Mouse (Mus musculus) heart, embryonic 11.5 days (tissue): Measurements from ENCODE around the gene Gas2l2. TPM values are rescaled to one million over a fixed set of nuclear protein-coding genes. Genes with fewer than 3 reads are reported as not detected.
A peak's percentile ranks its signal among the peaks of the same experiment; 100 is the strongest.

Source experiments
- ATAC-seq: fragments of 200-750 bp; cut with Nextera tagmentation; replicated peaks from 2 replicates; pipeline ENCODE4 v1.8.0; 2017; ENCODE audit warnings: moderate library complexity; ENCODE audit not compliant: insufficient number of reproducible peaks, low FRiP score, low TSS enrichment
- H3K27ac ChIP-seq: fragments of 300-500 bp; sonication (generic); 2 replicates; pipeline ENCODE4 v1.5.1; 2014; ENCODE audit warnings: mild to moderate bottlenecking, low read depth, low read length
- H3K27me3 ChIP-seq: fragments of 300-500 bp; sonication (generic); 2 replicates; pipeline ENCODE4 v1.6.1; 2014; ENCODE audit warnings: mild to moderate bottlenecking, low read length, mixed read lengths; ENCODE audit not compliant: control insufficient read depth, insufficient read depth
- H3K36me3 ChIP-seq: fragments of 300-500 bp; sonication (generic); 2 replicates; pipeline ENCODE4 v1.6.1; 2014; ENCODE audit warnings: mild to moderate bottlenecking, low read length, moderate library complexity, mixed read lengths; ENCODE audit not compliant: control insufficient read depth, insufficient read depth
- H3K4me1 ChIP-seq: fragments of 300-500 bp; sonication (generic); 2 replicates; pipeline ENCODE4 v1.6.1; 2014; ENCODE audit warnings: low read length; ENCODE audit not compliant: control insufficient read depth, insufficient read depth
- H3K4me2 ChIP-seq: fragments of 300-500 bp; sonication (generic); 2 replicates; pipeline ENCODE4 v1.6.1; 2014; ENCODE audit warnings: mild to moderate bottlenecking, moderate library complexity
- H3K4me3 ChIP-seq: fragments of 300-500 bp; sonication (generic); 2 replicates; pipeline ENCODE4 v1.5.1; 2014; ENCODE audit warnings: low read depth, low read length
- H3K9ac ChIP-seq: fragments of 300-500 bp; sonication (generic); 2 replicates; pipeline ENCODE4 v1.6.1; 2014; ENCODE audit warnings: mild to moderate bottlenecking, low read depth, low read length, moderate library complexity
- H3K9me3 ChIP-seq: fragments of 300-500 bp; sonication (generic); replicated peaks from 2 replicates; pipeline ENCODE4 v1.6.1; 2016; ENCODE audit warnings: low read length; ENCODE audit not compliant: control insufficient read depth
- WGBS: fragments of 180-500 bp; shearing (Covaris S2); extraction: QIAGEN DNeasy Blood & Tissue Kit; methylation state at CpG from one replicate; pipeline ENCODE4 v1.1.7; 2014; ENCODE audit not compliant: insufficient replicate concordance; 5-methylcytosine and 5-hydroxymethylcytosine counted together
- polyA plus RNA-seq: library from polyadenylated mRNA; unstranded; fragments of >200 nt; fragmentation: Nextera tagmentation; extraction: Ambion mirVana; gene quantifications from 2 replicates; pipeline ENCODE4 v1.2.1, GENCODE M21; 2014

The Gas2l2 gene
- polyA plus RNA-seq, 1 experiment from 2014 or later = 0.10 TPM

DNA sequence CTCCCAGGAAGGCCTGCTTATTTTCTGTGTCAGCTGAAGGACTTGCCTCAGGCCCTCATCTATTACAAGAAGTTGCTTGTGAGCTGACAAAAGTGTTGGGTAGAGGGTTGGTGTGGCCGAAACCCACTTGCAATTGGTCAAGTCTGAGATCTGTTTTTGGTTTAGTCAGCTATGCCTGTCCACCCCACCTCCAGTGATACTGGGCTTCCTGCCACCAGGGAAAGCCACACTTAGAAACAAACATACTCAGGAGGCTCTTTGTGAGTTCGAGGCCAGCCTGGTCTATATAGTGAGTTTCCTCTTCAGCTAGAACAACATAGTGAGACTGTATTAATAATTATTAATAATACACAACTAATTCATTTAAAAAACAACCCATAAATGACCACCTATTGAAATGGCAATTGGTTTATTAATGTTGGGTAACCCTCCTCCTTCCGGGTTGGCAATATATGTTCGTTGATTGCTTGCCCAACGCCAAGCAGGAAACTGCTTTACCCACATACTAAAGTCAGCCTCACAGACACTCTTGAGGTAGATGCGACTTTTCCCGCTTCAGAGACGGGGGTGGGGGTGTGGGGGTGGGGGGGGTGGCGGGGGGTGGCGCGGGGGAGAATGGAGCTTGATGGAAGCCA, 10.3 kb upstream of the Gas2l2 start:
- no peak overlapping the region for H3K27ac ChIP-seq
- H3K27me3 ChIP-seq = peaks cover 29% of the 10 kb centered on the region
- WGBS = 48% methylated on average over 8 of the region's 11 CpGs
- peak overlapping the region; percentile 87 for H3K4me2 ChIP-seq
- ATAC-seq = no peak
- no peaks in the 10 kb centered on the region for H3K36me3 ChIP-seq
- H3K4me3 ChIP-seq = peak overlapping the region; percentile 58
- no peak overlapping the region for H3K9ac ChIP-seq
- peaks cover 19% of the 10 kb centered on the region for H3K4me1 ChIP-seq
- H3K9me3 ChIP-seq = no peaks in the 10 kb centered on the region

- Histone ChIP-seq H3K4me1 (peaks cover 9% of the 10 kb centered on the region; the same call in 1 of the 2 replicates), H3K4me3 (no peak within 1 kb of the TSS), H3K36me3 (no peaks in the 10 kb centered on the region), H3K27ac (no peak within 1 kb of the TSS), H3K4me2 (no peak within 1 kb of the TSS), H3K9me3 (no peaks in the 10 kb centered on the region), H3K27me3 (peaks cover 14% of the 10 kb centered on the region), H3K9ac (no peak within 1 kb of the TSS)
- no peak for ATAC-seq
- 79% methylated on average over 1 of the region's 1 CpGs for WGBS
These were observed 8.1 kb upstream of the Gas2l2 start, which contains the start of gene 1700020L24Rik for GRCm38 (mm10) chr11:83437377-83437776. Gene 1700020L24Rik (plus strand): TSS chr11:83437677.

GRCm38 (mm10) chr11:83432533-83432932, 3.3 kb upstream of the Gas2l2 start:
- Histone ChIP-seq H3K27me3 (peaks cover 10% of the 10 kb centered on the region), H3K4me3 (no peak overlapping the region), H3K9ac (no peak overlapping the region), H3K4me1 (peaks cover 23% of the 10 kb centered on the region), H3K4me2 (no peak overlapping the region), H3K9me3 (no peaks in the 10 kb centered on the region), H3K27ac (0 out of 2 replicates have a peak overlapping the region, but pooled peaks have one; percentile 29), H3K36me3 (no peaks in the 10 kb centered on the region)
- no peak for ATAC-seq
- 58% methylated on average over 2 of the region's 2 CpGs for WGBS

DNA sequence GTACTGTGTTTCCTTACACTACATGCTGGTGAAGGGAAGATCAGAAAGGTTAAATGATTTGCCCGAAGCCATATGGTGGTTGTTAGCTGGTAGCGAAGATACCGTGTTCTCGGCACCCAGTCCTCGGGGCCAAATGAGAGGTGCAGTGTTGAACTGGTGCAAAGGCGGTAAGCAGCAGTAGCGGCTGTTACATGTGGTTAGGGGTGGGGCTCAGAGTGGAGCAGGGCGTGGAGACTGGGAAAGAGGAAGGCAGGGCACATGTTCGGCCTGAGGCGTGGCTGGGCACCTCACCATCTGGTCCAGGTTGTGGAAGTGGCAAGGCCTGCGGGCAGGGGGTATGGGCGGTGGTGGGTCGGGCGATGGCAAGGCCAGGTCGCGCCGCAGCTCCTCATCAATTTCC, 2.3 kb downstream of the Gas2l2 start:
- H3K4me1 ChIP-seq = peaks cover 20% of the 10 kb centered on the region
- no peaks in the 10 kb centered on the region for H3K9me3 ChIP-seq
- ATAC-seq = no peak
- H3K4me3 ChIP-seq = peak overlapping the region; percentile 19; the same call in 1 of the 2 replicates
- H3K27me3 ChIP-seq = peaks cover 30% of the 10 kb centered on the region
- peak overlapping the region; percentile 48 for H3K4me2 ChIP-seq
- H3K9ac ChIP-seq = 0 out of 2 replicates have a peak overlapping the region, but pooled peaks have one; percentile 40
- no peak overlapping the region for H3K27ac ChIP-seq
- 19% methylated on average over 17 of the region's 17 CpGs for WGBS
- no peaks in the 10 kb centered on the region for H3K36me3 ChIP-seq

DNA sequence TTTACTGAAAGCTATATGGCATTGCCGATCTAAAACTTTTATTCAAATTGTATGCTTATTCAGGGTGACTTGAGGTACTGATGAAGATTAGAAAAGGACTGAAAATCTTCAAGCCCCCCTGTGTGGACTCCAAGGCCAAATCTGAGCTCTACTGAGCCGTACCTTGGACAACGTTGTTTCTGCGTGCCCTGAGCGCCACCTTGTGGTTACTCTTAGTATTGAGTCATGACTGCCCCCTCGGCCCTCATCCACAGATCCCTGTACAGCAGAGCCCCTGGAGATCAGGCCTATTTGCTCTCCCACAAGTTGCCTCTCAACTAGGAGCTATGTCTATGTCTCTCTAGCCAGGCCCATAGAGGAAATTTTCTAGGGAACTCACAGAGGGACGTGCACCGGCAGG, 4.6 kb downstream of the Gas2l2 start:
- peaks cover 6% of the 10 kb centered on the region for H3K4me1 ChIP-seq
- no peak overlapping the region for H3K4me3 ChIP-seq
- no peaks in the 10 kb centered on the region for H3K9me3 ChIP-seq
- WGBS = 6% methylated on average over 8 of the region's 8 CpGs
- no peak overlapping the region for H3K4me2 ChIP-seq
- ATAC-seq = no peak
- no peak overlapping the region for H3K9ac ChIP-seq
- no peaks in the 10 kb centered on the region for H3K36me3 ChIP-seq
- no peak overlapping the region for H3K27ac ChIP-seq
- H3K27me3 ChIP-seq = peaks cover 43% of the 10 kb centered on the region

DNA sequence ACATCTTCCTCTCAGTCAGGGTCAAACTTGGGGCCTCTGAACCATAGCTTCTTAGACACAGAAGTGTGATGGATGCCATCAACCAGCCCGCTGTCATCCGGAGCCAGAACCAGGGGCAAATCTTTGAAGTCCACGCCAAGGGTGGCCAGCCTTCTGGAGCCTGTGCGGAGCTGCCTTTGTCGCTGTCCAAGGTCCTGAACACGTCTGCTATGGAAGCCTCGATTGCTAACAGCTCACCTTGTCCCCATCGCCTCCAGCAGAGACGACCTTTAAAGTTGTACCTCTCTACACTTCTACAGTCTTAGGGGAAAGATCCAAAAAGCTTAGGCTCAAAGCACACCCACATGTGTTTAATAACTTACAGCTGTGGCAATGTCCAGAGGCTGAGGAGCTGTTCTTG, 8.0 kb downstream of the Gas2l2 start:
- peaks cover 5% of the 10 kb centered on the region; the same call in 1 of the 2 replicates for H3K4me1 ChIP-seq
- no peak overlapping the region for H3K27ac ChIP-seq
- H3K27me3 ChIP-seq = peaks cover 37% of the 10 kb centered on the region
- no peak for ATAC-seq
- H3K9me3 ChIP-seq = no peaks in the 10 kb centered on the region
- H3K4me3 ChIP-seq = no peak overlapping the region
- no peak overlapping the region for H3K4me2 ChIP-seq
- WGBS = 3% methylated on average over 9 of the region's 9 CpGs
- H3K36me3 ChIP-seq = no peaks in the 10 kb centered on the region
- H3K9ac ChIP-seq = no peak overlapping the region

GRCm38 (mm10) chr11:83420338-83420737, 8.9 kb downstream of the Gas2l2 start:
- no peaks in the 10 kb centered on the region for H3K36me3 ChIP-seq
- ATAC-seq = no peak
- no peak overlapping the region for H3K9ac ChIP-seq
- WGBS = 38% methylated on average over 4 of the region's 4 CpGs
- peaks cover 32% of the 10 kb centered on the region for H3K27me3 ChIP-seq
- no peak overlapping the region for H3K4me3 ChIP-seq
- no peak overlapping the region for H3K27ac ChIP-seq
- no peaks in the 10 kb centered on the region for H3K9me3 ChIP-seq
- peaks cover 5% of the 10 kb centered on the region; the same call in 1 of the 2 replicates for H3K4me1 ChIP-seq
- H3K4me2 ChIP-seq = no peak overlapping the region

GRCm38 (mm10) chr11:83418566-83418965, 10.7 kb downstream of the Gas2l2 start:
- ATAC-seq = no peak
- H3K27me3 ChIP-seq = peaks cover 32% of the 10 kb centered on the region

GRCm38 (mm10) chr11:83417708-83418107, 11.5 kb downstream of the Gas2l2 start:
- Histone ChIP-seq H3K4me1 (peaks cover 5% of the 10 kb centered on the region; the same call in 1 of the 2 replicates), H3K27me3 (peaks cover 33% of the 10 kb centered on the region), H3K36me3 (no peaks in the 10 kb centered on the region), H3K9ac (no peak overlapping the region), H3K27ac (no peak overlapping the region), H3K4me2 (no peak overlapping the region), H3K4me3 (no peak overlapping the region), H3K9me3 (no peaks in the 10 kb centered on the region)
- no peak for ATAC-seq
- 67% methylated on average over 7 of the region's 7 CpGs for WGBS

More at GRCm38 (mm10) chr11:83418566-83418965, 10.7 kb downstream of the Gas2l2 start:
- Histone ChIP-seq H3K4me1 (peaks cover 5% of the 10 kb centered on the region; the same call in 1 of the 2 replicates), H3K27ac (no peak overlapping the region), H3K36me3 (no peaks in the 10 kb centered on the region), H3K9ac (no peak overlapping the region), H3K9me3 (no peaks in the 10 kb centered on the region), H3K4me3 (no peak overlapping the region), H3K4me2 (peak overlapping the region; percentile 47)
- 5% methylated on average over 38 of the region's 38 CpGs for WGBS
